Mouse (Mus musculus): ENCODE measurements around the gene Rfx5. TPM values are rescaled to one million over a fixed set of nuclear protein-coding genes. Genes with fewer than 3 reads are reported as not detected.
"Not testable (repeated sequence)": the region's sequence is repeated elsewhere in the genome, so short reads cannot be mapped to it uniquely, and the experiment has no call there.

The Rfx5 gene
- polyA plus RNA-seq, 1 experiment from 2014 or later = 5.7 TPM

DNA sequence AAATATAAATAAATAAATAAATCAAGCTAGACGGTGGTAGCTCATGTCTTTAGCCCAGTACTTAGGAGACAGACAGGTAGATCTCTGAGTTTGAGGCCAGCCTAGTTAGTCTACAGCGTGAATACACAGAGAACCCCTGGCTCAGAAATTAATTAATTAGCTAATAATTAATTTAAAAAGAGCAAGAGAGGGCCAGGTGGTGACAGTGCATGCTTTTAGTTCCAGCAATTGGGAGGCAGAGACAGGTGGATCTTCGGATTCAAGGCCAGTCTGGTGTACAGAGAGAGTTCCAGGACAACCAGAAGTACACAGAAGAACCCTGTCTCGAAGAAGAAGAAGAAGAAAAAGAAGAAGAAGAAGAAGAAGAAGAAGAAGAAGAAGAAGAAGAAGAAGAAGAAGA lies 24.9 kb upstream of the Rfx5 start:
- not testable (repeated sequence) for H3K4me3 ChIP-seq; H3K9me3 ChIP-seq; H3K27ac ChIP-seq; H3K36me3 ChIP-seq; DNase-seq (ENCODE audit: low spot score); H3K27me3 ChIP-seq (ENCODE audit: insufficient read depth, poor library complexity, severe bottlenecking)
- 88% methylated on average over 4 of the region's 4 CpGs for WGBS
- peaks cover 15% of the 10 kb centered on the region for H3K4me1 ChIP-seq (replicated peaks)

- 43% methylated on average over 7 of the region's 7 CpGs for WGBS
- peaks cover 15% of the 10 kb centered on the region for H3K4me1 ChIP-seq (replicated peaks)
- H3K27ac ChIP-seq; DNase-seq (ENCODE audit: low spot score); H3K36me3 ChIP-seq; H3K4me3 ChIP-seq; H3K9me3 ChIP-seq; H3K27me3 ChIP-seq (ENCODE audit: insufficient read depth, poor library complexity, severe bottlenecking): not testable (repeated sequence)
Observed at GRCm38 (mm10) chr3:94930386-94931266, 23.2 kb upstream of the Rfx5 start.

- not testable (repeated sequence) for H3K27ac ChIP-seq; H3K27me3 ChIP-seq (ENCODE audit: insufficient read depth, poor library complexity, severe bottlenecking); H3K4me3 ChIP-seq; H3K36me3 ChIP-seq; DNase-seq (ENCODE audit: low spot score); H3K9me3 ChIP-seq
- H3K4me1 ChIP-seq (replicated peaks) = peaks cover 15% of the 10 kb centered on the region
- WGBS = 78% methylated on average over 10 of the region's 10 CpGs
Observed at GRCm38 (mm10) chr3:94931427-94932082, 22.3 kb upstream of the Rfx5 start.

GRCm38 (mm10) chr3:94932279-94932678 lies 21.6 kb upstream of the Rfx5 start:
- not testable (repeated sequence) for H3K36me3 ChIP-seq; DNase-seq (ENCODE audit: low spot score); H3K4me3 ChIP-seq; H3K27ac ChIP-seq; H3K9me3 ChIP-seq; H3K27me3 ChIP-seq (ENCODE audit: insufficient read depth, poor library complexity, severe bottlenecking)
- WGBS = 87% methylated on average over 2 of the region's 2 CpGs
- peaks cover 15% of the 10 kb centered on the region for H3K4me1 ChIP-seq (replicated peaks)

DNA sequence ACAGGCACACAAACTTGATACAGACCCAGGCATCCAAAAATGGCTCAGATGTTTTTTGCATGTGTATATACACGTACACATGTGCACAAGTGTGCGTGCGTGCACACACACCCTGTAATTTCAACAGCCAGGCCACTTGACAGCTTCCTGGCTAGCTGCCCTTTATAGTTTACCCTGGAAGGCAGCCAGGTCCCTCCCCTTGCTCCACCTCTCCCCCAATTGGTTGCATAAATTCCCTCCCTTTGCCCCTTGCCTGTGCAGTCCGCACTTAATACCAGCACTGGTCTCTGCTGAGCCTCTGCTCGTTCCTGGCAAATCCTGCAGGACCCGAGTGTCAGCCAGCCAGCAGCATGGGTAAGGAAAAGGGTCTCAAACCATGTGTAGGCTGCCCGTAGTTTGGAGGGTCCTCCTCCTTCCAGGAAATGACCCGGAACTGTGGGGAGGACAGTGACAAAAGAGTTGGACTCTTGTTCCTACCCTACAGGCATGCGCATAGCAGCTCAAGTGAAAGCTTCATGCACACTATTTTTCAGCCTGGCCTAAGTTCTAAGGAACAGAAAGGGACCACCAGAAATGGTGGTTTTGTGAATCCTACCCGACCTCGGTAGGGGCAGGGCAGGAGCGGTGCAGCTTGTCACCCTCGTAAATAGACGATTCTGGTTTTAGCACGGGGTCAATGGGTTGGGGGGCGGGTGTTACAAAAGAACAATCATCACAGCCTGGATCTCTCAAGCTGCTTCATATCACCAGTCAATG lies 20.9 kb upstream of the Rfx5 start, which contains the start of gene Selenbp1:
Gene Selenbp1, plus strand, starts transcription at position 248 of the 756 bp plus-strand sequence.
- Histone ChIP-seq H3K36me3 (no peaks in the 10 kb centered on the region), H3K9me3 (no peaks in the 10 kb centered on the region), H3K27ac (peak within 1 kb of the TSS; percentile 79), H3K27me3 (ENCODE audit: insufficient read depth, poor library complexity, severe bottlenecking) (no peaks in the 10 kb centered on the region), H3K4me1 (replicated peaks) (peaks cover 15% of the 10 kb centered on the region), H3K4me3 (peak within 1 kb of the TSS; percentile 38)
- DNase-seq (ENCODE audit: low spot score) = peak; percentile 50
- 42% methylated on average over 16 of the region's 16 CpGs for WGBS

GRCm38 (mm10) chr3:94933604-94934003 lies 20.3 kb upstream of the Rfx5 start:
- DNase-seq (ENCODE audit: low spot score); H3K27me3 ChIP-seq (ENCODE audit: insufficient read depth, poor library complexity, severe bottlenecking); H3K9me3 ChIP-seq; H3K4me3 ChIP-seq; H3K36me3 ChIP-seq; H3K27ac ChIP-seq: not testable (repeated sequence)
- H3K4me1 ChIP-seq (replicated peaks) = peaks cover 15% of the 10 kb centered on the region
- whole genome bisulfite sequencing = no CpG with 5 or more reads among the region's 2 CpGs

GRCm38 (mm10) chr3:94934564-94934963 lies 19.3 kb upstream of the Rfx5 start:
- H3K27me3 ChIP-seq (ENCODE audit: insufficient read depth, poor library complexity, severe bottlenecking); H3K9me3 ChIP-seq; H3K36me3 ChIP-seq; H3K27ac ChIP-seq; DNase-seq (ENCODE audit: low spot score); H3K4me3 ChIP-seq: not testable (repeated sequence)
- 93% methylated on average over 3 of the region's 3 CpGs for WGBS
- peaks cover 15% of the 10 kb centered on the region for H3K4me1 ChIP-seq (replicated peaks)

DNA sequence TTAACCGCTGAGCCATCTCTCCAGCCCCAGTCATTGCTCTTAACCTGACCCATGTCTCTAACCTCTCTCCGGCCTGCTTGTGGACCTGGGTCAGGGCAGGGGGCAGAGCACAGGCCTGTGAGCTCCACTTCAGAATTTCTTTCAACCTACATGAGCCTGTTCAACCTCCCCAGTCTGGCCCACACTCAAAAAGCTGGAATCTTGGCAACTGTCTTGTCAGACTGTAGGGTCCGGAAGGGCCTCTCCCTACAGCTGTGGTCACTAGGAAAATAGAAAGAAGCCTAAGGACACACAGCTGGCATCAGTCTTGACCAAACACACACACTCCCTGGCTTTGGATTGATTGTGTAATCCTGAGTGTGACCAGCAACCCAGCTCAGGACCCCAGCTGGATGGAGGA lies 18.5 kb upstream of the Rfx5 start:
- peaks cover 15% of the 10 kb centered on the region for H3K4me1 ChIP-seq (replicated peaks)
- DNase-seq (ENCODE audit: low spot score); H3K9me3 ChIP-seq; H3K27me3 ChIP-seq (ENCODE audit: insufficient read depth, poor library complexity, severe bottlenecking); H3K4me3 ChIP-seq; H3K27ac ChIP-seq; H3K36me3 ChIP-seq: not testable (repeated sequence)
- WGBS = 91% methylated on average over 3 of the region's 3 CpGs

DNA sequence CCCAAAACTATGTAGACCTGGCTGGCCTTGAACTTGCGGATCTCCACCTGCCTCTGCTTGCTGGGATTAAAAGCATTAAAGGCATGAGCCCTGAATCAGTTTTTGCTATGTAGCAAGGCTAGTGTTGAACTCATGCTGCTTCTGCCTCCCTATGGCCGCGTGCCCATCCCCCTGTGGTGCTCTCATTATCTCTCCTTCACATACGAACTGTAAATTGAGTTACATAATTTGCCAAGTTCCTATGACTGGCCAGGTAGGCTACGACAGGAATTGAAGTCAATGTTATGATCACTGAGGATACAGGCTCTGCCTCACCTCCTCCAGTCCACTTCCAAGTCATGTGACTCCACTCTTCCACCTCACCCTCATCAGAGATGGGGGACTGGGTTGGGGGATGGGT lies 17.7 kb upstream of the Rfx5 start:
- H3K4me1 ChIP-seq (replicated peaks) = peaks cover 15% of the 10 kb centered on the region
- H3K9me3 ChIP-seq; H3K36me3 ChIP-seq; H3K27ac ChIP-seq; DNase-seq (ENCODE audit: low spot score); H3K4me3 ChIP-seq; H3K27me3 ChIP-seq (ENCODE audit: insufficient read depth, poor library complexity, severe bottlenecking): not testable (repeated sequence)
- WGBS = 82% methylated on average over 5 of the region's 5 CpGs

DNA sequence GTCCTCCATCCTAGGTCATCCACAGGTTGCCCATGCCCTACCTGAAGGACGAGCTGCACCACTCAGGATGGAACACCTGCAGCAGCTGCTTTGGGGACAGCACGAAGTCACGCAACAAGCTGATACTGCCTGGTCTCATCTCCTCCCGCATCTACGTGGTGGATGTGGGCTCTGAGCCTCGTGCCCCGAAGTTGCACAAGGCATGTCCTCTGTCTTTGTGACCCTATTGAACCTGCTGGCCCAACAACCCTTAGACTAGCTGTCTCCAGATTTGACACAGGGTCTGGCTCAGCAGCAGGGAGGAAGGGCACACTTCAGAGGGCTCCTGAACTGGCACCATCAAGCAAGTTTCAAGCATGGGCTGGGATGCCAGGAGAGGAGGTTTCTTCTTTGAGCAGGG lies 16.7 kb upstream of the Rfx5 start:
- DNase-seq (ENCODE audit: low spot score); H3K27me3 ChIP-seq (ENCODE audit: insufficient read depth, poor library complexity, severe bottlenecking); H3K36me3 ChIP-seq; H3K4me3 ChIP-seq; H3K9me3 ChIP-seq; H3K27ac ChIP-seq: not testable (repeated sequence)
- H3K4me1 ChIP-seq (replicated peaks) = peaks cover 14% of the 10 kb centered on the region
- WGBS = 90% methylated on average over 7 of the region's 7 CpGs

- not testable (repeated sequence) for H3K36me3 ChIP-seq; H3K4me3 ChIP-seq; H3K9me3 ChIP-seq; H3K4me1 ChIP-seq (replicated peaks); H3K27ac ChIP-seq; H3K27me3 ChIP-seq (ENCODE audit: insufficient read depth, poor library complexity, severe bottlenecking); DNase-seq (ENCODE audit: low spot score)
- 76% methylated on average over 9 of the region's 9 CpGs for WGBS
Observed at GRCm38 (mm10) chr3:94940033-94940432, 13.8 kb upstream of the Rfx5 start.

DNA sequence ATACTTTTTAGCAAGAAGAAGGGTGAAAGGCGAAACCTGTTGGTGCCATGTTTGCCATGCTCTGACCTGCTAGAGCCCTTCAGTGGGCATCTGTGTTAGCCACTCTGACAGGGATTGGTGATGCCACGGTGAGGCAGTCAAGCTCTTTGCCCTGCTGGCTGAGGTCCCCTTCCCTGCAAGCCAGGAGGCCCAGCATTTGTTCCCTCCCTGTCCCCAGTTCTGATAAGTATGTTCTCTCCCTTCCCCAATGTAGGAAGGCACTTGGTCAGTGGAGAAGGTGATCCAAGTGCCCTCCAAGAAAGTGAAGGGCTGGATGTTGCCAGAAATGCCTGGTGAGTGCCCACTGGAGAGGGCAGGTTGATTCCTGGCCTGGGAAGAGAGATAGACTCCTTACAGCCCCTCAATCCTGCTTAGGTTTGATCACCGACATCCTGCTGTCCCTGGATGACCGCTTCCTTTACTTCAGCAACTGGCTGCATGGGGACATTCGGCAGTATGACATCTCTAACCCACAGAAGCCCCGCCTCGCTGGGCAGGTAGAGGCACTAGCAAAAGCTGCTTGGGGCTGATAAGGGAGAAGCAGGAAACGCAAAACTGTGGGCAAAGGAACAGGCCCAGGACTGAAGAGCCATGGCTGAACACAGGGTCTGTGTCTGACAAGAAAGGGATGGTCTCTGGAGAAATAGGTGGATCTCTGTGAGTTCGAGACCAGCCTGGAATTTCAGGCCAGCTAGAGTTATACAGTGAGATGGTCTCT lies 11.5 kb upstream of the Rfx5 start:
- H3K27ac ChIP-seq; H3K36me3 ChIP-seq; H3K4me3 ChIP-seq; DNase-seq (ENCODE audit: low spot score); H3K9me3 ChIP-seq; H3K4me1 ChIP-seq (replicated peaks); H3K27me3 ChIP-seq (ENCODE audit: insufficient read depth, poor library complexity, severe bottlenecking): not testable (repeated sequence)
- WGBS = 79% methylated on average over 9 of the region's 9 CpGs

All from hindbrain, embryonic 10.5 days (tissue).